Mouse (Mus musculus) bone marrow, adult 2 months (tissue): ENCODE data around the gene Cdk8.

Experiments
- CTCF ChIP-seq: fragments of 200-500 bp; IDR thresholded peaks from 2 replicates; pipeline ENCODE4 v1.5.1; 2011; ENCODE audit warnings: low read length, control low read depth; ENCODE audit not compliant: control insufficient read depth, insufficient read depth
- POLR2A ChIP-seq: fragments of 200-500 bp; IDR thresholded peaks from 2 replicates; pipeline ENCODE4 v1.6.1; 2011; ENCODE audit warnings: low read depth, mild to moderate bottlenecking, control low read depth, low read length, borderline replicate concordance; ENCODE audit not compliant: control insufficient read depth

DNA sequence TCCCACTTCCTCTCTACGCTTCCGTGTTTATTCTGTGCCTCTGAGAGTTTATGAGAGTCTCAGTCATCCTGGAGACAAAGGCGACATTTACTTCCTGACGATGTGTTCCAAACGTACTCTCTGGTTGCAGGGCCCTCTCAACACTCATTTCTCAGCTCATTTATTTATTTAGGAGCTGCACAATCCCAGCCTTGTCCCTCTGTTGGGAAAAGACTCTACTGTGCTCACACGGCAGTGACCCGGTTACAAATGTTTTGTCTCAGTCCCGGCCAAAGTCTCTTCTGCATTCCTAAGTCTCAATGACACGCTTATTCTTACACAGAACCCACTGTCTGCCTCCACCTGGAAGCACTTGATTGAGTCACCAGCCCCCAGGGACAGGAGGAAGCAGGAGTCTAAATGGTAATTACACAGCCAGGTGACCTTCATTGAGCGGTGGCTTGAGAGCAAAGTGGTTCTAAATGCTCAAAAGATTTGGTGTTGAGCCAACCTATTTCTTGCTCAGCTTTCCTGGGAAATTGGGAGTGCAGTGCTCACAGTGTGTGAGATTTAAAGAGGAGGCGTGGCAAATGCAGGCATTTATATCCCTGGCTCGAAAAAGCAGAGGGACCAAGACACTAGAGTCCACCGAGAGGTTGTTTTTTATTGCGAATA is 84.4 kb downstream of the Cdk8 start:
- TF ChIP-seq POLR2A (no peak), CTCF (no peak)
